Mouse (Mus musculus): ENCODE results near the gene Cnot3.
"Not testable (repeated sequence)": the region's sequence is repeated elsewhere in the genome, so short reads cannot be mapped to it uniquely, and the experiment has no call there.

The Cnot3 gene

GRCm38 (mm10) chr7:3644672-3645487 is at the start of gene Cnot3:
TSS of gene Cnot3 (plus strand) at chr7:3645268.
- peak; percentile 97 to 98 for DNase-seq

GRCm38 (mm10) chr7:3597755-3598154 is 47.3 kb upstream of the Cnot3 start:
- DNase-seq = not testable (repeated sequence)

- DNase-seq = peak; percentile 76 to 83
Observed at GRCm38 (mm10) chr7:3601119-3601518, 43.9 kb upstream of the Cnot3 start.

GRCm38 (mm10) chr7:3606798-3607197 is 38.3 kb upstream of the Cnot3 start:
- peak; percentile 33 to 51 for DNase-seq

GRCm38 (mm10) chr7:3607391-3607790 is 37.7 kb upstream of the Cnot3 start:
- no peak for DNase-seq

- DNase-seq = no peak
Observed at GRCm38 (mm10) chr7:3608668-3609067, 36.4 kb upstream of the Cnot3 start.

- no peak for DNase-seq
Observed at GRCm38 (mm10) chr7:3609082-3609481, 36.0 kb upstream of the Cnot3 start.

- DNase-seq = no peak
Observed at GRCm38 (mm10) chr7:3610437-3610836, 34.6 kb upstream of the Cnot3 start.

- no peak for DNase-seq
Observed at GRCm38 (mm10) chr7:3611006-3611405, 34.1 kb upstream of the Cnot3 start.

GRCm38 (mm10) chr7:3614021-3614420 is 31.0 kb upstream of the Cnot3 start:
- DNase-seq = no peak

- DNase-seq = no peak
Observed at GRCm38 (mm10) chr7:3616057-3616388, 29.0 kb upstream of the Cnot3 start, which contains the start of gene Oscar. TSS of gene Oscar (minus strand) at chr7:3616157.

- peak in 1 of 2 experiments; percentile 69 for DNase-seq
Observed at GRCm38 (mm10) chr7:3616389-3617241, 28.5 kb upstream of the Cnot3 start.

GRCm38 (mm10) chr7:3617242-3617995 is 27.6 kb upstream of the Cnot3 start, which contains the start of gene Ndufa3:
TSS of gene Ndufa3 (plus strand) at chr7:3617373.
- DNase-seq = peak; percentile 93 to 95

GRCm38 (mm10) chr7:3629030-3629429 is 16.0 kb upstream of the Cnot3 start:
- no peak for DNase-seq

- peak; percentile 94 to 95 for DNase-seq
Observed at GRCm38 (mm10) chr7:3629543-3630477, 15.3 kb upstream of the Cnot3 start, which contains the start of the genes Tfpt and Prpf31. TSS of gene Tfpt (minus strand) at chr7:3629929. TSS of gene Prpf31 (plus strand) at chr7:3629985.

GRCm38 (mm10) chr7:3630478-3630815 is 14.6 kb upstream of the Cnot3 start:
- no peak for DNase-seq

GRCm38 (mm10) chr7:3643412-3643811 is 1.7 kb upstream of the Cnot3 start:
- DNase-seq = no peak

GRCm38 (mm10) chr7:3643843-3644242 is 1.2 kb upstream of the Cnot3 start:
- no peak for DNase-seq

- DNase-seq = peak in 1 of 2 experiments; percentile 98
Observed at GRCm38 (mm10) chr7:3644348-3644671, 758 bp upstream of the Cnot3 start.

- peak in 1 of 2 experiments; percentile 72 for DNase-seq
Observed at GRCm38 (mm10) chr7:3645488-3646025, 489 bp downstream of the Cnot3 start.

- no peak for DNase-seq
Observed at GRCm38 (mm10) chr7:3646188-3646587, 1.1 kb downstream of the Cnot3 start.

GRCm38 (mm10) chr7:3646641-3647040 is 1.6 kb downstream of the Cnot3 start:
- DNase-seq = no peak

All from cerebellum, postnatal 10 days (tissue).